Mouse (Mus musculus) kidney, adult 2 months (tissue): ENCODE results near the gene Ankrd1.

Source experiments
- CTCF ChIP-seq: fragments of 200-500 bp; conservative IDR thresholded peaks from 2 replicates; pipeline ENCODE4 v1.5.1; 2011; ENCODE audit warnings: low read depth, mild to moderate bottlenecking, control low read depth, low read length, moderate library complexity, mixed read lengths; ENCODE audit not compliant: insufficient read depth, insufficient read length
- POLR2A ChIP-seq: fragments of 200-500 bp; IDR thresholded peaks from one replicate; pipeline ENCODE4 v1.6.1; 2011; ENCODE audit warnings: low read depth, low read length, control low read depth

DNA sequence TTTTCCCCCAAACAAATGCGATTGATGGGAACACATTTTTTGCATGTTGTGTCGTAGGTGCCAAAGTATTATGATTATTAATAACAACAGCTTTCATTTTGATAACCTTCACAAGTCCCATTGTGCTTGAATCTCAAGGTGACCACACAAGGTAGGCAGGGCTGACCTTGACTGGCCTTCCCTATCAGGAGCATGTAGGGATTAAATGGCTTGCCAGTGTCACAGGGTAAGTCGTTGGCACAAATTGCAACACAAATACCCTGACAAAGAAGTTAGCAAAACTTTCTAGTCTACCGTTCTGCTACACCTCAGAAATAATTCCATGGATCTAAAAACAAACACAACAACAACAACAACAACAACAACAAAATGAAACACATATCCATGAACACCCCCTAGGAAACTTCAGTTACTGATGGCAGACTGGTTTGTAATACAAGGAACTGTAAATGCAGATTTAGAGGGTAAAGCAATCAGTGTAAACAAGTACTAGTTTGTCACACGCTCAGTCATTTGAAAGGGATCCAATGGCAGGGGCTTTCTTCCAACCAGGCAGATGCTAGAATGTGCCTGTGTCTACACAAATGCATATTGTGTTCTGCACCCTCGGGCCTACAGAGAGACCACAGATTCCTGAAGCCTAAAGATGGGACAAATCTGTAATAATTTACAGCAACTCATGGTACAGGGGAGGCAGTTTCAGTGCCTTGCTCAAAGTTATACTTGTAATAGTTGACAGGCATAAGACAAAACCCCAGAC lies 46.7 kb upstream of the Ankrd1 start:
- TF ChIP-seq POLR2A (no peak), CTCF (no peak)
